Mouse (Mus musculus): ENCODE measurements around the gene Tpsg1.

Gene Tpsg1

DNA sequence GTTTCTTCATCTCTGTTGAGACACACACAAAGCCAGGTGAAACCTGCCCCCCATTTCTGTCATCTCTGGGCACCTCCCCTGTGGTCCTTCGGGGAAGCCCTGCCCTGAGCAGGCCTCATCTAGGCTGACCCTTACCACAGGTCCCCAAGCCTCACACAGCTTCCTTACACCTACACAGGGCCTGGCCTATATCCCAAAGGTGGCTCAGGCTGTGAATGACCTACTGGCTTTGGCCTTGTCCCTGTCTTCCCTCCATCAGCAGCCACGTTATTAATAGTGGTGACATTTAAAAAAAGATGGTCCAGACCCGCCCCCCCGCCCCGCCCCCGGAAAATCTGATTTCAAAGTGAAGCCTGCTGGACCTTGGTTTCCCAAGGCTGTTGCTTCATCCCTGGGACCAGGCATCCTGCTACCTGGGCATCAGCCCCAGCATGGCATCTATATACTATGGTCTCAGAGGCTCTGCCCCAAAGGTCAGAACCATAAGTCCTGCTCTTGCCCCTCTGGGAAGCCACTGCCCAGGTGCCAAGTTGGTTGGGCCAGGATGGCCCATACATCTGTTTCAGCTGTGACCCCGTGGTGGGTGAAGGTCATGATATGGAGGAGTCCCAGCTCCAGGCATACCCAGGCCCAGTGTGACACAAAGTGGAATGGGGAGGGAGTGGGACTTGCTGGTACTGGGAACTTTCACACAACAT, 39.4 kb downstream of the Tpsg1 start:
- 75% methylated on average over 7 of the region's 7 CpGs for WGBS

DNA sequence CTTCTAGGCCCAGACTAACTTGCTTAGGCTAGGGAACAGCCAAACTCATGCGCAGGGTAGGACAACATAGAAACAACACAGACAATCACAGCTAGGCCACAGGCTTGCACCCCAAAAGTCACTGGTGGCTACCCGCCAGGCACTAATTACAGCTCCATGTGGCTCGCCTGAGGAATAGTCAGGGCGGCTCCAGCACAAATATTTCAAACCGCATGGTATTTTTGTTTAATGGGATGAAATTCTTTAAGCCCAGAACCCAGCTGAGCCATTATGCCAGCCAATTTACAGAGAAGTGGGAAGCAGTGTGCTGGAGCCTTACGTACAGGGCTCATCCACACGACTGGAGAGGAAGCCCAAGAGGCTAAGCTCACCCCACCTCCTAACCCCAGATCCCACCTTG, 40.5 kb downstream of the Tpsg1 start:
- 63% methylated on average over 7 of the region's 7 CpGs for WGBS

DNA sequence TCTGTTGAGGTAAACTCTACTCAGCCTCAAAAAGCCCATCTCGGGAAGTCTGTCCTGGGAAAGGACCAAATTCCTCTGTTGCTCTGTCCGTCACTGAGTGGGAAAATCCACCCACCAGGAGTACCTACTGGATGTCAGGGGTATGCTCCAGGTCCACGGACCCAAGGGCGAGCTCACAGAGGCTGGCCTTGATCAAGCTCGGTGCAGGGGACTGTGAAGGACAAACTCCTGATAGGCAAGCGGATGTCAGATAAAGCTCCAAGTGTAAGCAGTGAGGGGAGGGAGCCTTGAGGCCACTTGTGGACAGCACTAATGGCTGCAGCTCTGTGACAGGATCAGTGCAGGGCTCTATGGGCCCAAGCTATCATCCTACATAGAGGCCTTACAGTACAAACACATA, 41.1 kb downstream of the Tpsg1 start:
- 85% methylated on average over 6 of the region's 6 CpGs for WGBS

DNA sequence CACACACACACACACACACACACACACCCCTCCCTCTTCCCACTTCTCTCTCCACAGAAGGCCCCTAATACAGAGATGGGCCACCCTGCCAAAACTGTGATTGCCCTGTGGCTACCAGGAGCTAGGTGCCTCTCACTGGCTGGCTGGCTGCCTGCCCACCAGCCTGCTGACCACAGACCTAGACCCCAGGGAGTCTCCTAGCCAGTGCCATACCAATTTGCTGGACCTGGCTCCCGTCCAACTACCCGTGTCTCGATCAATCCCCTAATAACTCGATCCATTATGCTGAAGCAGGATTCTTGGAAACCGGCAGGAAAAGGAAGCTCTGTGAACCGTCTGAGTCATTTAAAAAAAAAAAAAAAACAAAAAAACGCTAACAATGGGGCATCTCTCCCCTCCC, 41.7 kb downstream of the Tpsg1 start:
- WGBS: 9% methylated on average over 7 of the region's 7 CpGs

DNA sequence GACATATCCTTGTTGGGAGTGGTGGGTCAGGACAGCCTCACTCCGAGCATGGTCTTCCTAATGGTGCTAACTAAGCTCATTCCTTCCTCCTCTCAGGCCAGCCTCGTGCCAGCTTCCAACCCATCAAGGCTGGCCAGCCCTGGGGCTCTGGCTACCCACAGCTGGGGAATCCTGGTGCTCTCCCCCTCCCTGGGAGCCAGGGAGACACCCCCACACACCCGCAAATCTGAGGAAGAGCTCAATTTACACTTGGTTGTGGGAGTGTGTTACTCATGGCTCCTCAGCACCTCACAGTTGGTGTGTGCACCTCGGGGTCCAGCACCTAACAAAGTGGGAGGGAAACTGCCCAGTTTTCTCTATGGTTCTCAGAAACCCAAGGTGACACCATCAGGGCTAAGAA, 42.2 kb downstream of the Tpsg1 start:
- 30% methylated on average over 4 of the region's 4 CpGs for WGBS

DNA sequence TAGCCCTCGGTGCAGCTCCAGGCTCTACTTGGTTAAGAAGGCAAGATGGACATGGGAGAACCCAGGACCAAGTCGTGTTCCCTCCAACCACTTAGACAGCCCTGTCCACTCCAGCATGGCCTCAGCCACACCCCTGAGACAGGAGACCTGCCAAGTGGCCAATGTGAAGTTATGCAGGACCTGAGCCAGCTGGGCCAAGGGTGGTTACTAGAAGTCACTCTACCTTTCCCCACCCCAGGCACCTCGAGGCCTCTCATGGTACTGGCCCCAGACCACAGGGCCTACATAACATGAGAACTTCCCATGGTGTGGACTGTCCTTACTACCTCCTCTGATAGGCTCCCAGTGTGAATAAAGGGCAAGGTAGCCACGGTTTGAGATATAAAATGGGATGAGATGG, 45.1 kb downstream of the Tpsg1 start:
- 78% methylated on average over 4 of the region's 4 CpGs for WGBS

DNA sequence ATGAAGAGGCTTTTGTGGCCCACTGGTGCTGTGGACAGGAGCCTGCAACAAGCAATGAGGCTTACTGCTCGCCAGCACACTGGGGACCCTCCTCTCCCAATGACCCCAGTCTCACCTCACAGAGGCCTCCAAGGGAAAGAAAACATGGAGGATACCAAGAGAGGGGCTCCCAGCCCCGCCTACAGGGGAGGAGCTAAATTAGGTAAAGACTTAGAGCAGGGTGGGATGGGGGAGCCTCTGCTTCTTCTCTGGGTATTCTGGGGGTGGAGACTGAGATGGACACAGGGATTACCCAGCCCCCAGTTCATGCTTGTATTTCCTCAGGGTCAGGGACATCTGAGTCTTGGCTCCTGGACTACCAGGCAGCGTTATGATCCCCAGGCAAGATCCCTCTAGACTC, 45.8 kb downstream of the Tpsg1 start:
- WGBS: 76% methylated on average over 3 of the region's 3 CpGs

DNA sequence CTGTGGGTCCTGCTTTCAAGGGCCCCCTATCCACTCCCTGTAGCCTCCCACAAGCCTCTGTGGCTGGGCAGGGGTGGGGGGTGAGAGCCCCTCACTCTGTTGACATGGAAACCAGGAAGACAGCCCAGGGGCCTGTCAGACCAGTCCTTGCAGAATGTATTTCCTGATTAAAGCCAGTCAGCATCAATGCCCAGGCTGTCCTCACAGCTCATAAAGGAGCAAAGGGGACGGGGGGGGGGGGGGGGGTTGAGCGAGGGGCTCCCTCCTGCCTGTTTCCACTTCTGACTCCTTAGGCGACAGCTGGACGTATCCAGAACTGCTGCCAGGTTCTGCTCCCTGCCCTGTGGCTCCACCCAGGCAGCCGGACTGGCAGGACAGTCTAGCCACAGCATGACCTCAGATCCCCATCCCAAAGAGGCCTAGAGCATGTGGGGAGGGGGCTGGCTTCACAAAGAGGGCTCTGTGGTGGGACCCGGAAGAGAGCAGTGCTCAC, 46.4 kb downstream of the Tpsg1 start:
- 36% methylated on average over 6 of the region's 6 CpGs for WGBS

DNA sequence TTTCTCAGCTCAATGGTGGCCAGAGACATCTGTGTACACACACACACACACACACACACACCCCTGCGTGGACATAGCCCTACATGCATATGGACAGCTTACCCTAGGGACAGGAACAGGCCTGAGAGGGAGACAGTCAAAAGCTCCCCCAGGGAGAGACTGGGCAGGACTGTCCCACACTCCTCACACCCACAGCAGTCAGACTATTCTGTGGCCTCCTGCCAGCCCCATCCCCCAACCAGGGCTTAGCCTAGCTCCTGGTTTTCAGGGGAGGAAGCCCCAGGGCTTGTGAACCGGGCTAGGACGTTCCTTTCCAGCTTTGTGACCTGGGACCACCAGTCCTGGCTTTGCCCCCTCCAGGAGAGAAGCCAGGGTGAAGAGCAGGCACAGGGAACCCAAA, 47.1 kb downstream of the Tpsg1 start:
- 50% methylated on average over 3 of the region's 3 CpGs for WGBS

DNA sequence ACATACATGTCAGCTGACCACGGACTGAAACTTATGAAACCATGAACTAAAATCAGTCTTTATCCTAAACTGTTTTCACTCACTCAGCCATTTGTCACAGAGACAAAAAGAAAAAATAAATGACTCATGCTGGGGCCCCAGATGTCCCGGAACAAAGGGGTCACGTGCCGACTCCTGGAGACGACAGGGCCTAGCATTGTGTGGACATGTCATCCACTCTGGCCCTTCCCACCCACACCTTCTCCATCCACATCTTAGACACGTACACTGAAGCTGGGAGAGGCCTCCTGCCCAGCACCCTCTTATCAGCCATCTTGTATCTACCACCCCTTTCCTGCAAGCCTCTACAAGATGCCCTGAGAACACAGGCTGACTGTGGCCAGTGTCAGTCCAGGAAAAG, 48.9 kb downstream of the Tpsg1 start:
- 74% methylated on average over 6 of the region's 6 CpGs for WGBS

DNA sequence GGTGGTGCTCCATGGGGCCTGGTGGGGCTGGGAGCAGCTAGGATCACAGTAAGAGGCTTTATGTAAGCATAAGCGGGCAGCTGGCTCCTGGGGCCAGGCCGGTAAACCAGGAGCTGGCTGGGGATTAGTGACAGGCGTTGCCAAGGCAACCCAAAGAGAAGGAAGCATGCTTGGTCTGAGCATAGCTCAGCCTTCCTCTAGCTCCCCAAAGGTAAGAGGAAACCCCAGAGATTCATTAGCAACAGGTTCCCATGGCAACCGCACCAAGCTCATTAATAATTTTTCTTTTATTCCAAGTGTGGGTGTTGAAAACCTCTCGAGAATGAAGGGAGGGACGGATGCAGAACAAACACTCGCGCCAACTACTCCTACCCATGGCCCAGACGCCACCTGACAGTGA, 49.9 kb downstream of the Tpsg1 start:
- 45% methylated on average over 9 of the region's 9 CpGs for WGBS

DNA sequence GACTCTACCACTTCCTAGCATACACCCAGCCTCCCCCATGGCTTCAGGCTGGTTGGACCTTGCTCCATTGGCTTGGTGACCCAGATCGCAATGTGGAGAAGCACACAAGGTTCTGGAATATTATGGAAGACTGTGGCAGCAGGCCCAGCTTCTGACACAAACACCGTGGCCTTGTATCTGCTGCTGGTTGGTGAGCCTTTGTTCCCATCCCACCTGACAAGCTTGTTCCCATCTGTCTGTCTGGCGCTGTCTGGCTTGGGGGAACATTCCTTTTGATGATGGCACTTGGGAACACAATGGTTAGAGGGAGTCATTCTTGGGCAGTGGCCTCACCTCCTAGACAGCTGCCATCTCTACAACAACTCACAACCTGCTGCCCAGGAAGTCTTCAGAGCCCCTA, 51.9 kb downstream of the Tpsg1 start:
- 75% methylated on average over 3 of the region's 3 CpGs for WGBS
